Mouse (Mus musculus) olfactory bulb, adult 2 months (tissue): ENCODE data around the gene Corin.

ENCODE experiments used
- CTCF ChIP-seq: fragments of 200-500 bp; IDR thresholded peaks from 2 replicates; pipeline ENCODE4 v1.5.1; 2012; ENCODE audit warnings: low read depth, mild to moderate bottlenecking, low read length, moderate library complexity; ENCODE audit not compliant: insufficient read depth
- POLR2A ChIP-seq: fragments of 200-500 bp; IDR thresholded peaks from 2 replicates; pipeline ENCODE4 v1.6.1; 2012; ENCODE audit warnings: mild to moderate bottlenecking, low read depth, low read length, moderate library complexity; ENCODE audit not compliant: insufficient read depth

GRCm38 (mm10) chr5:72261802-72262324 lies 242.4 kb downstream of the Corin start:
- TF ChIP-seq POLR2A: no peak
- TF ChIP-seq CTCF: no peak
